Mouse (Mus musculus): ENCODE results near the gene Reln. TPM values are rescaled to one million over a fixed set of nuclear protein-coding genes. Genes with fewer than 3 reads are reported as not detected.

Gene Reln
- polyA plus RNA-seq, 1 experiment, result 0.61 TPM

- TF ChIP-seq CTCF (IDR thresholded peaks at IDR 0.05; ENCODE audit: borderline replicate concordance, control insufficient read depth, extremely low read depth, insufficient read depth, low read length, poor library complexity) (no peak), POLR2A (IDR thresholded peaks at IDR 0.05; ENCODE audit: control insufficient read depth, extremely low read depth, insufficient read depth, low read length, poor library complexity) (no peak)
- H3K27ac ChIP-seq (ENCODE audit: control insufficient read depth, insufficient read depth, low read length), result no peak overlapping the region
- DNase-seq, result no peak
- no peaks in the 10 kb centered on the region for H3K4me1 ChIP-seq (replicated peaks; ENCODE audit: control insufficient read depth, insufficient read depth, low read length)
- H3K36me3 ChIP-seq (ENCODE audit: control insufficient read depth, insufficient read depth, low read length), result no peaks in the 10 kb centered on the region
- no peaks in the 10 kb centered on the region for H3K27me3 ChIP-seq (ENCODE audit: control insufficient read depth, insufficient read depth, low read length)
- WGBS, result 88% methylated on average over 2 of the region's 2 CpGs
- H3K4me3 ChIP-seq (ENCODE audit: control insufficient read depth, insufficient read depth, low read length), result no peak overlapping the region
Observed at GRCm38 (mm10) chr5:22315990-22316389, 28.5 kb downstream of the Reln start.

GRCm38 (mm10) chr5:22312995-22313394, 31.5 kb downstream of the Reln start:
- H3K27me3 ChIP-seq (ENCODE audit: control insufficient read depth, insufficient read depth, low read length), result no peaks in the 10 kb centered on the region
- no peak for DNase-seq
- WGBS, result 87% methylated on average over 10 of the region's 10 CpGs
- no peak for TF ChIP-seq POLR2A (IDR thresholded peaks at IDR 0.05; ENCODE audit: control insufficient read depth, extremely low read depth, insufficient read depth, low read length, poor library complexity)
- TF ChIP-seq CTCF (IDR thresholded peaks at IDR 0.05; ENCODE audit: borderline replicate concordance, control insufficient read depth, extremely low read depth, insufficient read depth, low read length, poor library complexity), result no peak
- no peaks in the 10 kb centered on the region for H3K4me1 ChIP-seq (replicated peaks; ENCODE audit: control insufficient read depth, insufficient read depth, low read length)
- no peaks in the 10 kb centered on the region for H3K36me3 ChIP-seq (ENCODE audit: control insufficient read depth, insufficient read depth, low read length)
- H3K4me3 ChIP-seq (ENCODE audit: control insufficient read depth, insufficient read depth, low read length), result no peak overlapping the region
- H3K27ac ChIP-seq (ENCODE audit: control insufficient read depth, insufficient read depth, low read length), result no peak overlapping the region

GRCm38 (mm10) chr5:22311046-22311445, 33.5 kb downstream of the Reln start:
- TF ChIP-seq CTCF (IDR thresholded peaks at IDR 0.05; ENCODE audit: borderline replicate concordance, control insufficient read depth, extremely low read depth, insufficient read depth, low read length, poor library complexity), result no peak
- TF ChIP-seq POLR2A (IDR thresholded peaks at IDR 0.05; ENCODE audit: control insufficient read depth, extremely low read depth, insufficient read depth, low read length, poor library complexity), result no peak
- no peak for DNase-seq
- 84% methylated on average over 4 of the region's 4 CpGs for WGBS
- Histone ChIP-seq H3K4me1 (replicated peaks; ENCODE audit: control insufficient read depth, insufficient read depth, low read length) (no peaks in the 10 kb centered on the region), H3K4me3 (ENCODE audit: control insufficient read depth, insufficient read depth, low read length) (no peak overlapping the region), H3K27ac (ENCODE audit: control insufficient read depth, insufficient read depth, low read length) (no peak overlapping the region), H3K36me3 (ENCODE audit: control insufficient read depth, insufficient read depth, low read length) (no peaks in the 10 kb centered on the region), H3K27me3 (ENCODE audit: control insufficient read depth, insufficient read depth, low read length) (no peaks in the 10 kb centered on the region)

- no peak for DNase-seq
- TF ChIP-seq CTCF (IDR thresholded peaks at IDR 0.05; ENCODE audit: borderline replicate concordance, control insufficient read depth, extremely low read depth, insufficient read depth, low read length, poor library complexity), result no peak
- WGBS, result 50% methylated on average over 2 of the region's 2 CpGs
- H3K4me1 ChIP-seq (replicated peaks; ENCODE audit: control insufficient read depth, insufficient read depth, low read length), result no peaks in the 10 kb centered on the region
- no peaks in the 10 kb centered on the region for H3K27me3 ChIP-seq (ENCODE audit: control insufficient read depth, insufficient read depth, low read length)
- no peak overlapping the region for H3K4me3 ChIP-seq (ENCODE audit: control insufficient read depth, insufficient read depth, low read length)
- no peak overlapping the region for H3K27ac ChIP-seq (ENCODE audit: control insufficient read depth, insufficient read depth, low read length)
- H3K36me3 ChIP-seq (ENCODE audit: control insufficient read depth, insufficient read depth, low read length), result no peaks in the 10 kb centered on the region
Observed at GRCm38 (mm10) chr5:22309001-22309400, 35.5 kb downstream of the Reln start.

- Histone ChIP-seq H3K27me3 (ENCODE audit: control insufficient read depth, insufficient read depth, low read length) (no peaks in the 10 kb centered on the region), H3K36me3 (ENCODE audit: control insufficient read depth, insufficient read depth, low read length) (no peaks in the 10 kb centered on the region), H3K27ac (ENCODE audit: control insufficient read depth, insufficient read depth, low read length) (no peak overlapping the region), H3K4me3 (ENCODE audit: control insufficient read depth, insufficient read depth, low read length) (no peak overlapping the region), H3K4me1 (replicated peaks; ENCODE audit: control insufficient read depth, insufficient read depth, low read length) (no peaks in the 10 kb centered on the region)
- TF ChIP-seq POLR2A (IDR thresholded peaks at IDR 0.05; ENCODE audit: control insufficient read depth, extremely low read depth, insufficient read depth, low read length, poor library complexity), result no peak
- TF ChIP-seq CTCF (IDR thresholded peaks at IDR 0.05; ENCODE audit: borderline replicate concordance, control insufficient read depth, extremely low read depth, insufficient read depth, low read length, poor library complexity), result no peak
- WGBS, result 48% methylated on average over 4 of the region's 4 CpGs
- DNase-seq, result no peak
Observed at GRCm38 (mm10) chr5:22307853-22308252, 36.6 kb downstream of the Reln start.

- Histone ChIP-seq H3K27ac (ENCODE audit: control insufficient read depth, insufficient read depth, low read length) (no peak overlapping the region), H3K36me3 (ENCODE audit: control insufficient read depth, insufficient read depth, low read length) (no peaks in the 10 kb centered on the region), H3K4me3 (ENCODE audit: control insufficient read depth, insufficient read depth, low read length) (no peak overlapping the region), H3K4me1 (replicated peaks; ENCODE audit: control insufficient read depth, insufficient read depth, low read length) (no peaks in the 10 kb centered on the region), H3K27me3 (ENCODE audit: control insufficient read depth, insufficient read depth, low read length) (no peaks in the 10 kb centered on the region)
- no peak for DNase-seq
- 91% methylated on average over 3 of the region's 3 CpGs for WGBS
- TF ChIP-seq POLR2A (IDR thresholded peaks at IDR 0.05; ENCODE audit: control insufficient read depth, extremely low read depth, insufficient read depth, low read length, poor library complexity) (no peak), CTCF (IDR thresholded peaks at IDR 0.05; ENCODE audit: borderline replicate concordance, control insufficient read depth, extremely low read depth, insufficient read depth, low read length, poor library complexity) (no peak)
Observed at GRCm38 (mm10) chr5:22307072-22307471, 37.4 kb downstream of the Reln start.

GRCm38 (mm10) chr5:22303709-22304108, 40.8 kb downstream of the Reln start:
- 78% methylated on average over 1 of the region's 1 CpGs for WGBS
- Histone ChIP-seq H3K27me3 (ENCODE audit: control insufficient read depth, insufficient read depth, low read length) (no peaks in the 10 kb centered on the region), H3K4me1 (replicated peaks; ENCODE audit: control insufficient read depth, insufficient read depth, low read length) (no peaks in the 10 kb centered on the region), H3K27ac (ENCODE audit: control insufficient read depth, insufficient read depth, low read length) (no peak overlapping the region), H3K36me3 (ENCODE audit: control insufficient read depth, insufficient read depth, low read length) (no peaks in the 10 kb centered on the region), H3K4me3 (ENCODE audit: control insufficient read depth, insufficient read depth, low read length) (no peak overlapping the region)
- DNase-seq, result no peak
- TF ChIP-seq CTCF (IDR thresholded peaks at IDR 0.05; ENCODE audit: borderline replicate concordance, control insufficient read depth, extremely low read depth, insufficient read depth, low read length, poor library complexity) (no peak), POLR2A (IDR thresholded peaks at IDR 0.05; ENCODE audit: control insufficient read depth, extremely low read depth, insufficient read depth, low read length, poor library complexity) (no peak)

Data from thymus, adult 2 months (tissue).